Mouse (Mus musculus) ES-Bruce4 (cell line): ENCODE measurements around the gene Cdh13. TPM values are rescaled to one million over a fixed set of nuclear protein-coding genes. Genes with fewer than 3 reads are reported as not detected.

Experiments used
- H3K27ac ChIP-seq: 2 replicates; pipeline ENCODE4 v1.5.1; 2012; ENCODE audit warnings: low read length, inconsistent platforms; ENCODE audit not compliant: insufficient read depth
- H3K27me3 ChIP-seq: 2 replicates; pipeline ENCODE4 v1.6.1; 2012; ENCODE audit warnings: mild to moderate bottlenecking, low read length, inconsistent platforms; ENCODE audit not compliant: control insufficient read depth, poor library complexity, insufficient read depth, severe bottlenecking
- H3K36me3 ChIP-seq: 2 replicates; pipeline ENCODE4 v1.6.1; 2012; ENCODE audit warnings: inconsistent platforms, mild to moderate bottlenecking, low read length, moderate library complexity; ENCODE audit not compliant: control insufficient read depth, poor library complexity, insufficient read depth, severe bottlenecking
- H3K4me1 ChIP-seq: one replicate; pipeline ENCODE4 v1.8.1; 2011; ENCODE audit warnings: low read length; ENCODE audit not compliant: control insufficient read depth, insufficient read depth
- H3K4me3 ChIP-seq: 2 replicates; pipeline ENCODE4 v1.5.1; 2011; ENCODE audit warnings: low read depth, mild to moderate bottlenecking, low read length
- H3K9ac ChIP-seq: 2 replicates; pipeline ENCODE4 v1.6.1; 2012; ENCODE audit warnings: low read depth, mild to moderate bottlenecking, inconsistent platforms; ENCODE audit not compliant: poor library complexity, severe bottlenecking
- H3K9me3 ChIP-seq: replicated peaks from 2 replicates; pipeline ENCODE4 v1.6.1; 2012; ENCODE audit warnings: mild to moderate bottlenecking, low read length, inconsistent platforms; ENCODE audit not compliant: control insufficient read depth, poor library complexity, insufficient read depth, severe bottlenecking
- CTCF ChIP-seq: IDR thresholded peaks from one replicate; pipeline ENCODE4 v1.8.1; 2011; ENCODE audit warnings: low read depth, low read length
- EP300 ChIP-seq: IDR thresholded peaks from 2 replicates; pipeline ENCODE4 v1.6.1; 2011; ENCODE audit warnings: low read depth, low read length; ENCODE audit not compliant: insufficient read depth
- POLR2A ChIP-seq: IDR thresholded peaks from one replicate; pipeline ENCODE4 v1.8.1; 2011; ENCODE audit warnings: low read length; ENCODE audit not compliant: insufficient read depth
- polyA plus RNA-seq: library from polyadenylated mRNA; stranded (reverse); fragments of >200 nt; gene quantifications from 2 replicates; pipeline ENCODE4 v1.2.4, GENCODE M21; 2011; ENCODE audit warnings: low read depth; ENCODE audit not compliant: missing spikeins, insufficient read depth, insufficient read length

Gene Cdh13
- polyA plus RNA-seq, 1 experiment = 2.0 TPM

DNA sequence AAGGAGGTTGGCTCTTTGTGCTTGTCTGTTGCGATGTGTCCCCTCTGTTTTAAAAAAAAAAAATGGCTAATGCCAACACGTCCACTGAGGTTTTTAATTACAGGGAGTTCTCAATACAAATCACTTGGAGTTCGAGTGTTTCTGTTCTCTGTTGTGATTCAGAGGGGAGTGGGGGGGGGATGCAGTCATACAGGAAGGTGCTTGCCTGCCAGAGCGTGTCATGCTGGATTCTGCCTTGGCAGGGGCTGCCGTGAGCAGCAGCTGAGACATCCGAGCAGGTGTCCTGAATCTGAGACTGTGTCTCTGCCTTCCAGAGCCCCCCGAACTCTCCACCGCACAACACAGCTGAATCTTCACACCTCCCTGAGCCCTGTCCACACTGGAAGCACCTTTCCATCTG lies 318.5 kb downstream of the Cdh13 start:
- Histone ChIP-seq H3K4me1 (no peaks in the 10 kb centered on the region), H3K9ac (no peak overlapping the region), H3K4me3 (no peak overlapping the region), H3K36me3 (no peaks in the 10 kb centered on the region), H3K9me3 (peaks cover 11% of the 10 kb centered on the region), H3K27me3 (no peaks in the 10 kb centered on the region), H3K27ac (no peak overlapping the region)
- TF ChIP-seq CTCF (no peak), EP300 (no peak)

DNA sequence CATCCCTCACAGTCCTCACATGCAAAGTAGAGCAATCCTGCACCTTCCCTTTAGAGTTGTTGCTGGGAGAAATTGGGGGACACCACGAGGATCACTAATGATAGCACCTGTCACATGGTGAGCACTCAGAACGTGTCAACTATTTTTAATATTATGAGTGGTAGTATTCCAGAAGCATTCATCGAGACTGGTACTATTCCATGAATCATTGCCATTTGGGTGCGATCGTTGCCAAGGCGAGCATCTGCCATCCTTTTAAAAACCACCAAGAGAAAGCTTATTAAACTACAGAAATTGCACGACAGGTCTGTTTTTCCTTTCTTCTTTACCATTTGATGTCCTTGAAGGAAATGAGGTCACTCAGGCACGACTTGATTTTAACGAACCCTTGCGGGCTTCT lies 328.0 kb downstream of the Cdh13 start:
- no peaks in the 10 kb centered on the region for H3K36me3 ChIP-seq
- no peak overlapping the region for H3K27ac ChIP-seq
- no peak for TF ChIP-seq POLR2A
- TF ChIP-seq EP300 = no peak
- TF ChIP-seq CTCF = no peak
- no peak overlapping the region for H3K4me3 ChIP-seq
- H3K9ac ChIP-seq = no peak overlapping the region
- H3K27me3 ChIP-seq = no peaks in the 10 kb centered on the region
- no peaks in the 10 kb centered on the region for H3K4me1 ChIP-seq
- H3K9me3 ChIP-seq = peaks cover 2% of the 10 kb centered on the region

DNA sequence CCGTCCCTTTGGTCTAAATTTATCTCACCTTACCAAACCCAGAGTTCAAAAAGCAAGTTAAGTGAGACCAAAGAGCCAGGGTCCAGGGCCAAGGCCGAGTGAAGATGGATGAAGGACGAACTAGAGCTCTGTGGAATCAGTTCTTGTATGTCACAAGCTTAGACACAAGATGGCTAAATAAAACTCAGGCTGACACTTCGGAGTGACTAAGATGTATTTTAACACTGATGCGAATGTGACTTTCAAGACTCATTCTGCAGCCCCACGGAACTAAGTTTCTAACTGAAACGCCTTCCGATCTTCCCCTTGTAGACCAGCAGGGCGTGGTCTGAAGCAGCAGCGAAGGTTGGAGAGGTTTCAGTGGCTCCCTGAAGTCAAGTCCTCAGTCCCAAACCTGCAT lies 334.7 kb downstream of the Cdh13 start:
- Histone ChIP-seq H3K9me3 (no peaks in the 10 kb centered on the region), H3K27me3 (no peaks in the 10 kb centered on the region), H3K4me3 (no peak overlapping the region), H3K4me1 (no peaks in the 10 kb centered on the region), H3K9ac (no peak overlapping the region), H3K36me3 (no peaks in the 10 kb centered on the region), H3K27ac (no peak overlapping the region)
- no peak for TF ChIP-seq CTCF
- no peak for TF ChIP-seq POLR2A
- TF ChIP-seq EP300 = no peak

DNA sequence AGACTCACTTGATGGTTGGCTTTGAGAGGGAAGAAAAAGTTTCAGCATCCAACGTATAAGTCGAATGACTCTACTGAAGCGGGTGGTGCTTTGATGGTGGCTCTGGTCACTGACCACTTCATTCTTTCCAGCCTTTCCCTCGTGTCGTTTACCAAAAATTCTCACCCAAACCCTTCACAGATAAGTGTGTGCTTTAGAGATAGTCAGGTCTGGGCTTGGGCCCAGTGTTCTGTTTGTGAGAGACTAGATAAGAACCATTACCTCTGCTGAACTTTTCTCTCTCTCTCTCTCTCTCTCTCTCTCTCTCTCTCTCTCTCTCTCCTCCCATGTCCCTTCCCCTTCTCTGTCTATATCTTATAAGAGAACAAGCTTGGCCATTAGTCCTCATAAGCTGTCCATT lies 342.9 kb downstream of the Cdh13 start:
- no peaks in the 10 kb centered on the region for H3K4me1 ChIP-seq
- H3K9ac ChIP-seq = no peak overlapping the region
- H3K4me3 ChIP-seq = no peak overlapping the region
- H3K9me3 ChIP-seq = no peaks in the 10 kb centered on the region
- no peak overlapping the region for H3K27ac ChIP-seq
- TF ChIP-seq CTCF (no peak), EP300 (no peak), POLR2A (no peak)
- H3K27me3 ChIP-seq = no peaks in the 10 kb centered on the region
- no peaks in the 10 kb centered on the region for H3K36me3 ChIP-seq

DNA sequence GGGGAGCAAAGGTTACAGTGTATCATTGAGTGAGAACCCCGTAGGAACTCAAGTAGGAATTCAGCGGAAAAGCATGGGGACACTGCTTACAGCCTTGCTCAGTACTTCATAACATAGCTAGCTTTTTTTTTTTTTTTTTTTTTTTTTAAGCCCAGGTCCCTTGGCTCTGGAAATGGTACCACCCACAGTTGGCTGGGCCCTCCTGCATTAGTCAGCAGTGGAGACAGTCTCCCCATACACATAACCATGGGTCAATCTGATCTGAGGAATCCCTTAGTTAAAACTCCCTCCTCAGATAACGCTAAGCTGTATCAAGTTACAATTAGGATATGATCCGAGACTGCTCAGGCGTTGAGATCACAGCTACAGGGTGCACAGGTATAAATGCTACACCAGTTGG lies 344.2 kb downstream of the Cdh13 start:
- no peak for TF ChIP-seq CTCF
- TF ChIP-seq EP300 = no peak
- no peak for TF ChIP-seq POLR2A
- H3K4me3 ChIP-seq = no peak overlapping the region
- H3K9ac ChIP-seq = no peak overlapping the region
- no peaks in the 10 kb centered on the region for H3K9me3 ChIP-seq
- no peaks in the 10 kb centered on the region for H3K4me1 ChIP-seq
- H3K36me3 ChIP-seq = no peaks in the 10 kb centered on the region
- no peaks in the 10 kb centered on the region for H3K27me3 ChIP-seq
- H3K27ac ChIP-seq = no peak overlapping the region

DNA sequence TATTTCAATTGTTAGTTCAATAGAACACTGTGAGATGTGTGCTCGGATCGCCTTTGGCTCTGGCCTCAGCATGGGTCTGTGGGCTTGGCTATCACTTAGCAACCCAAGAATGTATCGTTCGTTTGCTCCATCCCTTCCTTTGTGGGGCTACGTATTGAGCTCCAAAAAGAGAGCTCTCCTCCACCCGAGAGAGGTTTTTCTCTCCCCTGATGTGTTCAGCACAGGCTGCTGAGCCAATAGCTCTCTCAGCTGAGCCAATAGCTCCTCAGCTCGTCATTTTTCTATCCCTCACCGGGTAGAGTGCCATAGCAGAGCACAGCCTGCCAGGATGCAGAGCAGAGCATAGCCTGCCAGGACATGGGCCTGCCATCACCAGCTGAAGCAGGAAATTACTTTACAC lies 345.2 kb downstream of the Cdh13 start:
- Histone ChIP-seq H3K9ac (no peak overlapping the region), H3K27ac (no peak overlapping the region), H3K27me3 (no peaks in the 10 kb centered on the region), H3K36me3 (no peaks in the 10 kb centered on the region), H3K4me1 (no peaks in the 10 kb centered on the region), H3K4me3 (no peak overlapping the region), H3K9me3 (no peaks in the 10 kb centered on the region)
- TF ChIP-seq CTCF (no peak), POLR2A (no peak)
